Mouse (Mus musculus): Measurements from ENCODE around the gene Entpd3.

GRCm38 (mm10) chr9:120569721-120570333, 30.2 kb downstream of the Entpd3 start:
- TF ChIP-seq CTCF (IDR thresholded peaks at IDR 0.05; ENCODE audit: insufficient read depth, low read depth, low read length) = no peak
- TF ChIP-seq POLR2A (IDR thresholded peaks at IDR 0.05; ENCODE audit: insufficient read depth, low read depth, low read length) = no peak
